Mouse (Mus musculus) thymus, postnatal 25 days (tissue): ENCODE measurements around the gene Gm13271.
"Not testable (repeated sequence)": the region's sequence is repeated elsewhere in the genome, so short reads cannot be mapped to it uniquely, and the experiment has no call there.

ENCODE experiments used
- DNase-seq: peaks from one replicate; pipeline ENCODE4 v3.0.0; 2022

Gm13271 gene

GRCm38 (mm10) chr4:88761776-88762175 lies 7.1 kb downstream of the Gm13271 start:
- DNase-seq, result peak; percentile 90

- DNase-seq, result peak; percentile 24
Measured at GRCm38 (mm10) chr4:88762341-88762740, 7.7 kb downstream of the Gm13271 start.

- peak; percentile 38 for DNase-seq
Measured at GRCm38 (mm10) chr4:88763384-88764018, 8.8 kb downstream of the Gm13271 start.

- DNase-seq, result not testable (repeated sequence)
Measured at GRCm38 (mm10) chr4:88773534-88773933, 18.9 kb downstream of the Gm13271 start, which contains the start of gene Gm13290. Gm13290 (plus strand) TSS chr4:88773834.

GRCm38 (mm10) chr4:88776622-88777021 lies 22.0 kb downstream of the Gm13271 start, which contains the start of gene Gm13289:
Gm13289 (plus strand) TSS chr4:88776922.
- DNase-seq, result not testable (repeated sequence)

- not testable (repeated sequence) for DNase-seq
Measured at GRCm38 (mm10) chr4:88779550-88779949, 24.9 kb downstream of the Gm13271 start, which contains the start of gene Gm13272. Gm13272 (plus strand) TSS chr4:88779850.

- not testable (repeated sequence) for DNase-seq
Measured at GRCm38 (mm10) chr4:88780320-88780719, 25.7 kb downstream of the Gm13271 start.

GRCm38 (mm10) chr4:88781831-88782230 lies 27.2 kb downstream of the Gm13271 start, which contains the start of gene Ifnz:
Ifnz (plus strand) TSS chr4:88782131.
- not testable (repeated sequence) for DNase-seq

- DNase-seq, result not testable (repeated sequence)
Measured at GRCm38 (mm10) chr4:88782335-88782734, 27.7 kb downstream of the Gm13271 start.

GRCm38 (mm10) chr4:88785409-88785808 lies 30.7 kb downstream of the Gm13271 start, which contains the start of gene Gm13276:
Gm13276 (plus strand) TSS chr4:88785709.
- DNase-seq, result not testable (repeated sequence)

- DNase-seq, result peak; percentile 75
Measured at GRCm38 (mm10) chr4:88788402-88788801, 33.7 kb downstream of the Gm13271 start, which contains the start of gene Gm13277. Gm13277 (plus strand) TSS chr4:88788632.

GRCm38 (mm10) chr4:88791250-88791649 lies 36.6 kb downstream of the Gm13271 start, which contains the start of gene Gm13278:
Gm13278 (plus strand) TSS chr4:88791550.
- not testable (repeated sequence) for DNase-seq

- peak; percentile 80 for DNase-seq
Measured at GRCm38 (mm10) chr4:88793936-88794675, 39.4 kb downstream of the Gm13271 start, which contains the start of gene Gm13275. Gm13275 (plus strand) TSS chr4:88794487.

- not testable (repeated sequence) for DNase-seq
Measured at GRCm38 (mm10) chr4:88797097-88797496, 42.4 kb downstream of the Gm13271 start, which contains the start of gene Gm13279. Gm13279 (plus strand) TSS chr4:88797397.

GRCm38 (mm10) chr4:88799365-88799764 lies 44.7 kb downstream of the Gm13271 start, which contains the start of gene Gm13285:
Gm13285 (plus strand) TSS chr4:88799665.
- DNase-seq, result not testable (repeated sequence)

- DNase-seq, result not testable (repeated sequence)
Measured at GRCm38 (mm10) chr4:88802954-88803353, 48.3 kb downstream of the Gm13271 start, which contains the start of gene Gm13287. Gm13287 (plus strand) TSS chr4:88803254.
